Mouse (Mus musculus) limb, embryonic 11.5 days (tissue): Measurements from ENCODE around the gene Mfap5. TPM values are rescaled to one million over a fixed set of nuclear protein-coding genes. Genes with fewer than 3 reads are reported as not detected.
"Not testable (repeated sequence)": the region's sequence is repeated elsewhere in the genome, so short reads cannot be mapped to it uniquely, and the experiment has no call there.

Experiments
- ATAC-seq: fragments of 200-750 bp; cut with Nextera tagmentation; 2 replicates; pipeline ENCODE4 v1.8.0; 2017; ENCODE audit warnings: low read depth; ENCODE audit not compliant: insufficient number of reproducible peaks, low FRiP score, low TSS enrichment
- DNase-seq: peaks from one replicate; pipeline ENCODE4 v3.0.0-alpha.2; 2015; ENCODE audit warnings: low spot score
- H3K27ac ChIP-seq: fragments of 300-500 bp; sonication (generic); replicated peaks from 2 replicates; pipeline ENCODE4 v1.5.1; 2014; ENCODE audit warnings: low read depth, mild to moderate bottlenecking, low read length
- H3K27me3 ChIP-seq: fragments of 300-500 bp; sonication (generic); 2 replicates; pipeline ENCODE4 v1.6.1; 2014; ENCODE audit warnings: mild to moderate bottlenecking, low read length, mixed read lengths; ENCODE audit not compliant: control insufficient read depth, insufficient read depth
- H3K36me3 ChIP-seq: fragments of 300-500 bp; sonication (generic); 2 replicates; pipeline ENCODE4 v1.6.1; 2014; ENCODE audit warnings: mild to moderate bottlenecking, low read length, moderate library complexity, mixed read lengths; ENCODE audit not compliant: control insufficient read depth, insufficient read depth
- H3K4me1 ChIP-seq: fragments of 300-500 bp; sonication (generic); 2 replicates; pipeline ENCODE4 v1.6.1; 2014; ENCODE audit warnings: low read length, mixed read lengths; ENCODE audit not compliant: control insufficient read depth, insufficient read depth
- H3K4me2 ChIP-seq: fragments of 300-500 bp; sonication (generic); 2 replicates; pipeline ENCODE4 v1.6.1; 2014; ENCODE audit warnings: low read depth, mild to moderate bottlenecking, moderate library complexity; ENCODE audit not compliant: severe bottlenecking
- H3K4me3 ChIP-seq: fragments of 300-500 bp; sonication (generic); 2 replicates; pipeline ENCODE4 v1.5.1; 2014; ENCODE audit warnings: low read depth, low read length
- H3K9ac ChIP-seq: fragments of 300-500 bp; sonication (generic); 2 replicates; pipeline ENCODE4 v1.6.1; 2014; ENCODE audit warnings: mild to moderate bottlenecking, low read length
- H3K9me3 ChIP-seq: fragments of 300-500 bp; sonication (generic); 2 replicates; pipeline ENCODE4 v1.6.1; 2016; ENCODE audit warnings: low read length; ENCODE audit not compliant: control insufficient read depth
- WGBS: fragments of 180-500 bp; shearing (Covaris S2); extraction: QIAGEN DNeasy Blood & Tissue Kit; methylation state at CpG from one replicate; pipeline ENCODE4 v1.1.7; 2014; 5-methylcytosine and 5-hydroxymethylcytosine counted together
- polyA plus RNA-seq: library from polyadenylated mRNA; unstranded; fragments of >200 nt; fragmentation: Nextera tagmentation; extraction: Ambion mirVana; gene quantifications from 2 replicates; pipeline ENCODE4 v1.2.1, GENCODE M21; 2014

Gene Mfap5
- polyA plus RNA-seq, 1 experiment from 2014 or later = 0.44 TPM

DNA sequence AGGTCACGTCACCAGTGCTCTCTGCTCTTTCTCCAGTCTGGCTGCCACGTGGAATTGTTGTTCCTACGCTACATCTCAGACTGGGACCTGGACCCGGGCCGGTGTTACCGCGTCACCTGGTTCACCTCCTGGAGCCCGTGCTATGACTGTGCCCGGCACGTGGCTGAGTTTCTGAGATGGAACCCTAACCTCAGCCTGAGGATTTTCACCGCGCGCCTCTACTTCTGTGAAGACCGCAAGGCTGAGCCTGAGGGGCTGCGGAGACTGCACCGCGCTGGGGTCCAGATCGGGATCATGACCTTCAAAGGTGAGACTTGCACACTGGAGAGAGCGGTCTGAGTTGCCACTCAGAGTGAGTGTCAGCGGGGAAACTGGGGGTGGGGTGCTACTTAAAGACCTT is 55.4 kb downstream of the Mfap5 start:
- H3K36me3 ChIP-seq = no peaks in the 10 kb centered on the region
- no peak overlapping the region for H3K4me2 ChIP-seq
- no peak for DNase-seq
- WGBS = 79% methylated on average over 20 of the region's 20 CpGs
- H3K9me3 ChIP-seq = no peaks in the 10 kb centered on the region
- H3K9ac ChIP-seq = no peak overlapping the region
- H3K4me3 ChIP-seq = no peak overlapping the region
- ATAC-seq = no peak
- H3K4me1 ChIP-seq = no peaks in the 10 kb centered on the region
- H3K27me3 ChIP-seq = no peaks in the 10 kb centered on the region
- H3K27ac ChIP-seq = no peak overlapping the region

DNA sequence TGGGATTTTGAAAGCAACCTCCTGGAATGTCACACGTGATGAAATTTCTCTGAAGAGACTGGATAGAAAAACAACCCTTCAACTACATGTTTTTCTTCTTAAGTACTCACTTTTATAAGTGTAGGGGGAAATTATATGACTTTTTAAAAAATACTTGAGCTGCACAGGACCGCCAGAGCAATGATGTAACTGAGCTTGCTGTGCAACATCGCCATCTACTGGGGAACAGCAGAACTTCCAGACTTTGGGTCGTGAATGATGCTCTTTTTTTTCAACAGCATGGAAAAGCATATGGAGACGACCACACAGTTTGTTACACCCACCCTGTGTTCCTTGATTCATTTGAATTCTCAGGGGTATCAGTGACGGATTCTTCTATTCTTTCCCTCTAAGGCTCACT is 56.8 kb downstream of the Mfap5 start:
- H3K27ac ChIP-seq = no peak overlapping the region
- H3K9me3 ChIP-seq = no peaks in the 10 kb centered on the region
- H3K4me1 ChIP-seq = no peaks in the 10 kb centered on the region
- H3K36me3 ChIP-seq = no peaks in the 10 kb centered on the region
- ATAC-seq (no peak; the same call in 1 of the 2 replicates), DNase-seq (peak; percentile 80)
- no peak overlapping the region for H3K4me3 ChIP-seq
- no peaks in the 10 kb centered on the region for H3K27me3 ChIP-seq
- 7% methylated on average over 6 of the region's 6 CpGs for WGBS
- no peak overlapping the region for H3K4me2 ChIP-seq
- no peak overlapping the region for H3K9ac ChIP-seq

DNA sequence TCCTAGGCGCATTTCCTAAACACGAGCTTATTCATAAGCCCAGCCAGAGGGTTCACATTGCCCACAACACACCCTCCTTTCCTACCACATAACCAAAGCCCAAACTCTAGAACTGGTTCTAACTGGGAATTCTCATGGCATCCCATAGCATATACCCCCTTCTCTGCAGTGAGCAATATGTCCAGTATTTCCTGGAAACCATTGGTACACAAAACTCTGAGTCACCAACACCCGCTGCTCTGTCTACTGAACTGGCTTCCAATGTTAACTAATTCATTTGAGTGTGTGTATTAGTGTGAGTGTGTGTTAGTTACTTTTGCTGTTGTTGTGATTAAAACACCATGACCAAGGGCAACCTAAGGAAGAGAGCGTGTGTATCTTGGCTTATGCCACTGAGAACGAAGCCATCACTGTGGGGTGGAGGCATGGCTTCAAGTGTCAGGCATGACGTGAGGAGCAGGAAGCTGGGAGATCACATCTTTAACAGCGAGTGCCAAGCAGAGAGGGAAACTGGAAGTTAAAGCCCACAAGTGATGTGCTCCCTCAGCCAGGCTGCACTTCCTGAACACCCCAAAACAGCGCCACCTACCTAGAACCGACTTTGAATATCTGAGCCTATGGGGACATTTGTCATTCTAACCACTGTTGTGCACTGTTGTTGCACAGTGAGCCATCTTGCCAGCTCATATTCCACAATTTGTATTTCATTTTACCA is 59.6 kb downstream of the Mfap5 start:
- H3K4me3 ChIP-seq = no peak overlapping the region
- no peaks in the 10 kb centered on the region for H3K4me1 ChIP-seq
- no peak for DNase-seq
- no peak overlapping the region for H3K4me2 ChIP-seq
- WGBS = 88% methylated on average over 9 of the region's 9 CpGs
- H3K9me3 ChIP-seq = no peaks in the 10 kb centered on the region
- ATAC-seq = no peak
- H3K36me3 ChIP-seq = no peaks in the 10 kb centered on the region
- no peak overlapping the region for H3K9ac ChIP-seq
- no peak overlapping the region for H3K27ac ChIP-seq
- H3K27me3 ChIP-seq = no peaks in the 10 kb centered on the region

DNA sequence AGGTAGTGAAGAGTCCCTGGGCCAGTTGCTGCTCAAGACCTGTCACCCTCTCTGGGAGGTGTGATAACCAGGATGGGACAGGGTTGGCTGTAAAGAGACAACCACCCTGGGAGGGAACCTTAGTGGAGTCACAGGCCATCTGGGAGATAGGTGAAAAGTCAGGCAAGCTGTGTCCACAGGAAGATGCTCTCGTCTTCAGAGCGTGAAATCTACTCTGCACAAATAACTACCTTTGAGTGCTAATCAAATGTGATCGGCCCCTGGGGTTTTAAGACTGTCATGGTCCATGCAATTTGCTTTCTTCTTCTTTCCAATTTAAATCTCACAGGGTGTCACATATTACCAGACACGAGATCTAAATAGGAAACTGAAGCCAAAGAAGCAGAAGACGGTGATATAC is 63.5 kb downstream of the Mfap5 start:
- Histone ChIP-seq H3K9ac (no peak overlapping the region), H3K9me3 (no peaks in the 10 kb centered on the region), H3K4me2 (no peak overlapping the region), H3K4me1 (no peaks in the 10 kb centered on the region), H3K36me3 (no peaks in the 10 kb centered on the region), H3K4me3 (no peak overlapping the region), H3K27me3 (no peaks in the 10 kb centered on the region), H3K27ac (no peak overlapping the region)
- ATAC-seq (no peak), DNase-seq (no peak)
- 71% methylated on average over 5 of the region's 5 CpGs for WGBS

DNA sequence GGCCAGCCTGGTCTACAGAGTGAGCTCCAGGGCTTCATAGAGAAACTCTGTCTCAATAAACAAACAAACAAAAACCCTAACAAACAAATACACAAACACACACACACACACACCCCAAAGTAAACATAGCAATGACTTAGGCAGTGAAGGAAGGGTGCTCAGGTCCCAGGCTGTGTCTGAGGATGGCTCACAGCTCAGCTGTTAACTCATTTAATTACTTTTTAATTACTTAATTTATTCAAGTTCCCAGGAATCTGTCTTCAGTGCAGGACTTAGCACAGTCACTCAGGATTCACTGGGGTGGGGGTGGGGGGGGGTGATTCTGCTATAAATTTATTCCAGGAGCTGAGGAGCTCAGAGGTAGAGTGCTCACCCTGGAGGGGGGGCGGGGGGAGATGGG is 64.1 kb downstream of the Mfap5 start:
- Histone ChIP-seq H3K27me3 (no peaks in the 10 kb centered on the region), H3K4me3 (no peak overlapping the region), H3K4me2 (no peak overlapping the region), H3K4me1 (no peaks in the 10 kb centered on the region), H3K36me3 (no peaks in the 10 kb centered on the region), H3K9me3 (no peaks in the 10 kb centered on the region), H3K9ac (no peak overlapping the region), H3K27ac (no peak overlapping the region)
- 94% methylated on average over 1 of the region's 1 CpGs for WGBS
- no peak for DNase-seq
- ATAC-seq = no peak

DNA sequence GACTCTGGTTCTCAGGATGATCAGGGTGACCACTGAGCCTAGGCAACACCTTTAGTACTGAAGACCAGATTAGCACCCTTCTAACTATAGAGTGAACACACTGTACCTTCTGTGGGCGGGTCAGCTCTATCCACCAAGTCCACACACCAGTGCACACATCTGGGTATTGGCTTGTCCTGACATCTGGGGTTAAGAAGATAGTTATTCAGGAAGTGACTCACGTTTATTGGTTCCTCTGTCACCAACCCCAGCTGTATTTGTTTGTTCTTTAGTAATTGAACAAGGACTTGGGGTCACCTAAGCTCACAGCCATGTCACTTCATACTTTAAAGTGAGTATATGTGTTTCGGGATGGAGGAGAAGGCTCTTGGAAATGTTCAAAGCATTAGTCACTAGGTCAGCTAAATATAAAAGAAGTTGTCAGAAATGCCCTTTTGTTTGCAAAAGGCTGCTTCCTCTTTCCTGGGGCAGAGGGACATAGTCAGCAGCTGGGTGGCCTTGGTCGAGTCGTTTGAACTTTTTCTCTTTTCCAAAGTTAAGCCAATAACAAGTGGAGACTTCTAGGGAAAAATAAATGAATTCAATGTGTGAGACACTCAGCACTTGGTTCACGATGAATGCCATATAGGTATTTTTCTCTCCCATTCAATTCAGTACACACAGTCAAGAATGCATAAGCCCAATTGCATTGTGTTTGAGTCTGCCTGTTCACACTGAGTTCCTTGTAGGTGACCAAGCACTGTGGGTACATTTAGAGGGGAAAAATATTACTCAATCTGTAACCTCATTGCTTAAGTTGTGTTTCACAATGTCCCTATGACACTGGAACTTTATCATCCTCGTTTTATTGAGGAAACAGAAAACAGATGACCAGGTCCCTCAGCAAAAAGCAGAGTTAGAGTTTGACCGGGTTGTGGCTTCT is 65.3 kb downstream of the Mfap5 start:
- Histone ChIP-seq H3K27me3 (no peaks in the 10 kb centered on the region), H3K4me1 (no peaks in the 10 kb centered on the region), H3K9me3 (no peaks in the 10 kb centered on the region), H3K4me3 (no peak overlapping the region), H3K36me3 (no peaks in the 10 kb centered on the region), H3K27ac (no peak overlapping the region), H3K4me2 (no peak overlapping the region), H3K9ac (no peak overlapping the region)
- DNase-seq (no peak), ATAC-seq (no peak)
- 56% methylated on average over 8 of the region's 8 CpGs for WGBS

DNA sequence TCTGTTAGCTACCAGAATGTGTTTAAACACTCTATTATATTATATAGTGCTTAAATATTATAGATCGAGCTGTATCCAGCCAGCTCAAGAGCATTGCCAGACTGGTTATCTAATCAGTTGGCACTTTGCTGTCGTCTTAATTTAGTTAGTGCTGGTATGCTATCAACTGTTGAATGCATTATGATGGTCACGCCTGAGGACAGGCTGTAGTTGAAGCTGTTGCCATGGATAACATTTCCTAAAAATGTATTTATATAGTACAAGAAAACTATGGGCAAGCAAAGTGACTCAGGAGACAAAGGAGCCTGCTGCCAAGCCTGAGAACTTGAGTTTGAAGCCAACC is 65.9 kb downstream of the Mfap5 start:
- no peaks in the 10 kb centered on the region for H3K36me3 ChIP-seq
- H3K27me3 ChIP-seq = no peaks in the 10 kb centered on the region
- 84% methylated on average over 3 of the region's 3 CpGs for WGBS
- H3K4me1 ChIP-seq = no peaks in the 10 kb centered on the region
- DNase-seq (no peak), ATAC-seq (no peak)
- no peak overlapping the region for H3K4me2 ChIP-seq
- no peak overlapping the region for H3K9ac ChIP-seq
- H3K9me3 ChIP-seq = no peaks in the 10 kb centered on the region
- no peak overlapping the region for H3K4me3 ChIP-seq
- no peak overlapping the region for H3K27ac ChIP-seq

DNA sequence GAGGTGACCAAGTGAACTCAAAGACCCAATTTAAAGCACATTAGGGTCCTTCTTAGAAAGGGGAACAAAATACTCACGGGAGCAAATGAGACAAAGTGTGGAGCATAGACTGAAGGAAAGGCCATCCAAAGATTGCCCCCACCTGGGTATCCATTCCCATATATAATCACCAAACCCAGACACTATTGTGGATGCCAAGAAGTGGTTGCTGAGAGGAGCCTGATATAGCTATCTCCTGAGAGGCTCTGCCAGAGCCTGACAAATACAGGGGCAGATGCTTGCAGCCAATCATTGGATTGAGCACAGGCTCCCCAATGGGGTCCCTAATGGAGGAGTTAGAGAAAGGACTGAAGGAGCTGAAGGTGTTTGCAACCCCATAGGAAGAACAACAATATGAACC is 69.4 kb downstream of the Mfap5 start:
- DNase-seq = not testable (repeated sequence)

More for the DNA sequence above, 69.4 kb downstream of the Mfap5 start:
- not testable (repeated sequence) for H3K27me3 ChIP-seq, ATAC-seq, H3K27ac ChIP-seq, H3K9me3 ChIP-seq, H3K4me2 ChIP-seq, H3K36me3 ChIP-seq, H3K9ac ChIP-seq, H3K4me3 ChIP-seq, H3K4me1 ChIP-seq
- 87% methylated on average over 1 of the region's 1 CpGs for WGBS
